Mouse (Mus musculus) kidney, adult 2 months (tissue): ENCODE data around the gene Luc7l3. TPM values are rescaled to one million over a fixed set of nuclear protein-coding genes. Genes with fewer than 3 reads are reported as not detected.

Experiments
- DNase-seq: peaks from one replicate; pipeline ENCODE4 v3.0.0; 2021
- H3K27ac ChIP-seq: fragments of 200-500 bp; 2 replicates; pipeline ENCODE4 v1.5.1; 2012; ENCODE audit warnings: low read depth, low read length, control low read depth, inconsistent platforms; ENCODE audit not compliant: insufficient read depth
- H3K27me3 ChIP-seq: fragments of 200-500 bp; replicated peaks from 2 replicates; pipeline ENCODE4 v1.6.1; 2012; ENCODE audit warnings: mild to moderate bottlenecking, moderate library complexity, low read length, inconsistent platforms; ENCODE audit not compliant: control insufficient read depth, insufficient read depth
- H3K36me3 ChIP-seq: fragments of 200-500 bp; 2 replicates; pipeline ENCODE4 v1.6.1; 2012; ENCODE audit warnings: mild to moderate bottlenecking, moderate library complexity, low read length, inconsistent platforms; ENCODE audit not compliant: control insufficient read depth, insufficient read depth
- H3K4me1 ChIP-seq: fragments of 200-500 bp; 2 replicates; pipeline ENCODE4 v1.6.1; 2011; ENCODE audit warnings: low read length; ENCODE audit not compliant: control insufficient read depth, insufficient read depth
- H3K4me3 ChIP-seq: fragments of 200-500 bp; 2 replicates; pipeline ENCODE4 v1.5.1; 2011; ENCODE audit warnings: mild to moderate bottlenecking, low read depth, low read length, control low read depth; ENCODE audit not compliant: insufficient read depth
- CTCF ChIP-seq: fragments of 200-500 bp; conservative IDR thresholded peaks from 2 replicates; pipeline ENCODE4 v1.5.1; 2011; ENCODE audit warnings: low read depth, mild to moderate bottlenecking, control low read depth, low read length, moderate library complexity, mixed read lengths; ENCODE audit not compliant: insufficient read depth, insufficient read length
- POLR2A ChIP-seq: fragments of 200-500 bp; IDR thresholded peaks from one replicate; pipeline ENCODE4 v1.6.1; 2011; ENCODE audit warnings: low read depth, low read length, control low read depth
- WGBS: fragments of 180-500 bp; shearing (Covaris S2); methylation state at CpG from one replicate; pipeline ENCODE4 v1.1.7; 2018; 5-methylcytosine and 5-hydroxymethylcytosine counted together
- polyA plus RNA-seq: library from polyadenylated mRNA; depleted of rRNA; stranded (reverse); fragments of >200 nt; gene quantifications from 2 replicates; pipeline ENCODE4 v1.2.3, GENCODE M21; 2012

Gene Luc7l3
- polyA plus RNA-seq, 1 experiment, result 8.5 TPM

DNA sequence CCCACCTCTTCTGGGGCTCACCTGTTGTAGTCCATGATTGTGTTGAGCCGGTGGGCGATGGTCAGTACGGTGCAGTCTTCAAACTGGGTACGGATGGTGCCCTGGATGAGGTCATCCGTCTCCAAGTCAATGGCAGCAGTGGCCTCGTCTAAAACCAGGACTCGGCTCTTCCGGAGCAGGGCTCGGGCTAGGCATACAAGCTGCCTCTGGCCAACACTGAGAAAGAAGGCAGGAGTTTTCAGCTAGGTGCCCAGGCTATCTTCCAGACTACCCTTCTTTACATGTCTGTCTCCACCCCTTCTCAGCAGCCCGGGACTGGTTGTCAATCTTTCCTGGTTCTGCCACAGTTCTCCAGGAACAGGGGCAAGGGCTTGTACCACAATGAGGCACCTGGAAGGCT, 24.1 kb upstream of the Luc7l3 start:
- no peak for DNase-seq
- WGBS, result 80% methylated on average over 10 of the region's 10 CpGs
- Histone ChIP-seq H3K4me1 (peaks cover 6% of the 10 kb centered on the region; the same call in 1 of the 2 replicates), H3K27ac (no peak overlapping the region), H3K27me3 (no peaks in the 10 kb centered on the region), H3K4me3 (no peak overlapping the region), H3K36me3 (no peaks in the 10 kb centered on the region)
- TF ChIP-seq CTCF (no peak), POLR2A (no peak)

GRCm38 (mm10) chr11:94344470-94344869, 22.7 kb upstream of the Luc7l3 start:
- H3K36me3 ChIP-seq, result 0 out of 2 replicates have a peak, but pooled peaks cover 1% of the 10 kb centered on the region
- no peak overlapping the region for H3K4me3 ChIP-seq
- 89% methylated on average over 1 of the region's 1 CpGs for WGBS
- no peak overlapping the region for H3K27ac ChIP-seq
- no peak for DNase-seq
- TF ChIP-seq POLR2A, result no peak
- H3K4me1 ChIP-seq, result peaks cover 6% of the 10 kb centered on the region; the same call in 1 of the 2 replicates
- H3K27me3 ChIP-seq, result no peaks in the 10 kb centered on the region

- 52% methylated on average over 5 of the region's 5 CpGs for WGBS
- Histone ChIP-seq H3K36me3 (peaks cover 1% of the 10 kb centered on the region; the same call in 1 of the 2 replicates), H3K4me3 (no peak overlapping the region), H3K27me3 (no peaks in the 10 kb centered on the region), H3K4me1 (peaks cover 6% of the 10 kb centered on the region; the same call in 1 of the 2 replicates), H3K27ac (no peak overlapping the region)
- no peak for DNase-seq
- no peak for TF ChIP-seq POLR2A
- no peak for TF ChIP-seq CTCF
Measured at GRCm38 (mm10) chr11:94343955-94344358, 22.2 kb upstream of the Luc7l3 start.

DNA sequence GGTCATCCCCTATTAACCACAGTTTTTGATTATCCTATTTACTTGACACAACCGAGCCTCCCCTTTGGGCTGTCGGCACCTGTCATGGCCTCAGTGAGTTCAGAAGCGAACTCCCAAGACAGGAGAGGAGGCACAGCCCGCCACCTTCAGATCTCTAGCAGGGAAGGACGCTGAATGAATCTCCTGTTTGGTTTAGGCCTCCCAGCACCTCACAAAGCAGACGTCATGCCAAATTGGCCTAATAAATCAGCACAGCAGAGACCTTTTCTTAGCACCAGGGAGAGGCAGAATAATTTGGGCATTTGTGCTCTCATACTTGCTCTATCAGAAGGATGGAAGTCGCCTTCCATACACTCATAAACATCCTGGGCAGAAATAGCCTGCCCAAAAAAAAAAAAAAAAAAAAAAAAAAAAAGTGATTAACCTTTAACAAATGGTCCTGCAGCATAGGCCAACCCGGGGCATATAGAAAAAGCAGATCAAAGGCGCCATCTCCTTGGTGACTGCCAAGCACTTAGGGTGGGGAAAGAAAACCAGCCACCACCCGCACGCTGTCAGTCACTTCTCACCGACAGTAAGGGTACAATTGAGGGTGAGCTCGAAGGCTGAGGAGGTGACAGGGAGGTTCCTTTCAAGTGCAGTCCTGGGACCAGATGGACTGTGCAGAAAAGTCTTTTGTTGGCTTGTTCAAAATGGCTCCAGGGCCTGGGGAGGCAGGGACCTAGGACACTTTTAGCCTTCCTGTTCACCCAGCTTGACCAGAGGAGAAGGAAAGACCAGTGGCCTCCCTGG, 20.5 kb upstream of the Luc7l3 start:
- H3K27ac ChIP-seq, result no peak overlapping the region

DNA sequence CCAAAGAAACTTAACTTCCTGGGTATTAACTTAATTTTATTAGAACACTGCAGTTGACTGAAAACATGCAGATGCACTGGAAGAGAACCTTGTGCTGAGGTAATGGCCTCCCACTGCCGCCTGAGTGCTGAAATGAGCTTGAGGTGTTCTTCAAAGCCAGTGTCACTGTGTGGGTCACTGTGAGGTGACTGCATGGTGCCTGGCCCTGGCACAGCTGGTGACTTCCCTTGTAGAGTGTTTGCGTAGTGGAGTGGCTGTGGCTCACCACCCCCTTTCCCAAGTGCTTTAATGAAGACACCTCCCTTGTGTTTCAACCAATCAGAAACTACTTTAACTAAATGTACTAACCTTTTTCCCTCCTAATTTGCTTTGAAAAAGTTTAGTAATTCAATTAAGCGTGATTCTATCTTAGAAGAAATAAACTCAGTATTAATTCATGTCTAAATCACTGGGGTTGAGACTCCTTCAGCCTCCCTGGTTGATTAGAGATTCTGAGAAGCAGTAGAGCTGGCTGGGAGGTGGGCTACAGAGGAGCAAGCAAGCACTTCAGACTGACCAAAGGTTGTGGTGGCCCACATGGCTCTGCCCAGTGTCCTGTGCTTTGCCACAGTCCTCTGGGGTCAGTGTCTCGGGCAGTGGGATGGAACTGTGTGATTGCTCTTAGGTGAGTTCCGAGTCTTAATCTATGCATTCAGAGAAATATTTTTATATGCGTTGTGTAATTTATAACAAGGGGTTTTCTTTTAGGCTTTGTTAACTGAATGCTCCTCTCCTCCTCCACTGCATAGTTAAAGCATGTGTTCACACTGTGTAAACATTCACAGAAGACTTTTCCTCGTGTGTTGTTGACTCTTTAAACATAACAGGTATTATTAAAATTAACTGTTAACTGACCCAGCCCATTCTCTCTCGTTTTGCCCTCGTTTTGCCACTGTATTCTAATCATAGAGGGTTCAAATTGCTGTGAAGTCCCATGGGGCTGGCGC, 19.5 kb upstream of the Luc7l3 start:
- TF ChIP-seq CTCF (no peak), POLR2A (no peak)
- Histone ChIP-seq H3K36me3 (peaks cover 7% of the 10 kb centered on the region), H3K4me1 (peaks cover 6% of the 10 kb centered on the region; the same call in 1 of the 2 replicates), H3K4me3 (no peak overlapping the region), H3K27ac (peak overlapping the region; percentile 33; the same call in 1 of the 2 replicates), H3K27me3 (no peaks in the 10 kb centered on the region)
- peak; percentile 37 for DNase-seq
- 60% methylated on average over 10 of the region's 10 CpGs for WGBS

More for the DNA sequence above, 20.5 kb upstream of the Luc7l3 start:
- no peak overlapping the region for H3K4me3 ChIP-seq
- H3K27me3 ChIP-seq, result no peaks in the 10 kb centered on the region
- WGBS, result 51% methylated on average over 13 of the region's 13 CpGs
- peaks cover 6% of the 10 kb centered on the region; the same call in 1 of the 2 replicates for H3K4me1 ChIP-seq
- peaks cover 7% of the 10 kb centered on the region for H3K36me3 ChIP-seq
- TF ChIP-seq POLR2A (no peak), CTCF (no peak)
- no peak for DNase-seq

DNA sequence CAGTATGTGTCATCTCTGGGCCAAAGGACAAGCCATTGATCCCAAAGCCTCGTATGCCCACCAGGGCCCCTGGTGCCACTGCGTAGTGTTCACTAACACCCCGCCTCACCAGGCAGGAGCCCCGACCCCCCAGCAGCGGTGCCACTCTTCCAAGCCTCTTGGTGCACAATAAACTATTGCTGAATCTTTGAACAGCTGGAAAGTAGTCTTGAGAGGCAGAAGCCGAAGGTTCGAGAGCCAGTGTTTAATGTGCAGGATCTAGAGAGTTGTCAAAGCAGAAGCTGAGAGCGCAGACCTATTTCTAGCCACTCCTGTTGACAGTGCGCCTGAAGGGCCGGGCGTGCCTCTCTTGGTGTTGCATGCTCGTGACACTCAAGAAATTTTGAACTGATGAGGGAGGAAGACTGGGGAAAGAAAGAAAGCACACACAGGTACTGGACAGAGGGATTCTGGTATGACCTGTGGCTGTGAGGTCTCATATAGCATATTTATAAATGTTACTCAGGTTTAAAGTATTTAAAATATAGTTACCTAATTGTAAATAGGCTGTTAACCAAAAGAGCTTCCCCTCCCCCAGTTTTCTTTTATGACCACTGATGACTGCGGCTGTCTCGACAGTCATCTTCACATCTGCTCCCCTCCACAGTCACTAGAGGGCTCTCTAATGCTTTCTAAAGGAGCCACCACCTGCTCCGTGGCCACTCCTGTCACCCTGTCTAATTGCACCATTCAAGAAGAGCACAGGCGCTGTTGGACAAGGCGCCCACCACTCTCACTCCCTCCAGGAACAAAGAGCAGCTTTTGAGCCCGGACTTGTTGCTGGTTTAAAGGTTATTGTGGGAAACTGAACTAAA, 18.2 kb upstream of the Luc7l3 start:
- no peak overlapping the region for H3K4me3 ChIP-seq
- 59% methylated on average over 18 of the region's 18 CpGs for WGBS
- H3K27me3 ChIP-seq, result no peaks in the 10 kb centered on the region
- H3K36me3 ChIP-seq, result peaks cover 10% of the 10 kb centered on the region
- H3K4me1 ChIP-seq, result peaks cover 6% of the 10 kb centered on the region; the same call in 1 of the 2 replicates
- TF ChIP-seq POLR2A, result no peak
- TF ChIP-seq CTCF, result peak; percentile 77
- no peak overlapping the region for H3K27ac ChIP-seq
- peak; percentile 72 for DNase-seq
